Mouse (Mus musculus) forebrain, embryonic 11.5 days (tissue): ENCODE data around the gene Atp8b5. TPM values are rescaled to one million over a fixed set of nuclear protein-coding genes. Genes with fewer than 3 reads are reported as not detected.

Experiments used
- ATAC-seq: fragments of 200-750 bp; cut with Nextera tagmentation; replicated peaks from 2 replicates; pipeline ENCODE4 v1.8.0; 2017; ENCODE audit warnings: moderate TSS enrichment; ENCODE audit not compliant: low FRiP score
- DNase-seq: peaks from one replicate; pipeline ENCODE4 v3.0.0-alpha.2; 2017; ENCODE audit warnings: low spot score
- H3K27ac ChIP-seq: fragments of 300-500 bp; sonication (generic); 2 replicates; pipeline ENCODE4 v1.5.1; 2014; ENCODE audit warnings: low read depth, low read length
- H3K27me3 ChIP-seq: fragments of 300-500 bp; sonication (generic); 2 replicates; pipeline ENCODE4 v1.6.1; 2014; ENCODE audit warnings: mild to moderate bottlenecking, low read length, mixed read lengths; ENCODE audit not compliant: control insufficient read depth, insufficient read depth
- H3K36me3 ChIP-seq: fragments of 300-500 bp; sonication (generic); 2 replicates; pipeline ENCODE4 v1.6.1; 2014; ENCODE audit warnings: mild to moderate bottlenecking, low read length, moderate library complexity, mixed read lengths; ENCODE audit not compliant: control insufficient read depth, insufficient read depth
- H3K4me1 ChIP-seq: fragments of 300-500 bp; sonication (generic); replicated peaks from 2 replicates; pipeline ENCODE4 v1.6.1; 2014; ENCODE audit warnings: low read length, mixed read lengths; ENCODE audit not compliant: control insufficient read depth, insufficient read depth
- H3K4me2 ChIP-seq: fragments of 300-500 bp; sonication (generic); 2 replicates; pipeline ENCODE4 v1.6.1; 2014; ENCODE audit warnings: low read depth, mild to moderate bottlenecking, low read length, moderate library complexity, mixed read lengths; ENCODE audit not compliant: severe bottlenecking
- H3K4me3 ChIP-seq: fragments of 300-500 bp; sonication (generic); 2 replicates; pipeline ENCODE4 v1.5.1; 2014; ENCODE audit warnings: low read depth, low read length
- H3K9ac ChIP-seq: fragments of 300-500 bp; sonication (generic); 2 replicates; pipeline ENCODE4 v1.6.1; 2014; ENCODE audit warnings: low read length
- H3K9me3 ChIP-seq: fragments of 300-500 bp; sonication (generic); 2 replicates; pipeline ENCODE4 v1.6.1; 2016; ENCODE audit warnings: low read length, mixed read lengths; ENCODE audit not compliant: control insufficient read depth
- WGBS: fragments of 180-500 bp; shearing (Covaris S2); extraction: QIAGEN DNeasy Blood & Tissue Kit; methylation state at CpG from one replicate; pipeline ENCODE4 v1.1.7; 2014; 5-methylcytosine and 5-hydroxymethylcytosine counted together
- polyA plus RNA-seq: library from polyadenylated mRNA; unstranded; fragments of >200 nt; fragmentation: Nextera tagmentation; extraction: Ambion mirVana; gene quantifications from 2 replicates; pipeline ENCODE4 v1.2.1, GENCODE M21; 2014

Atp8b5 gene
- polyA plus RNA-seq, 1 experiment from 2014 or later, result 0.60 TPM

- Histone ChIP-seq H3K9ac (no peak overlapping the region), H3K9me3 (no peaks in the 10 kb centered on the region), H3K27ac (no peak overlapping the region), H3K4me1 (no peaks in the 10 kb centered on the region), H3K36me3 (no peaks in the 10 kb centered on the region), H3K4me2 (no peak overlapping the region), H3K27me3 (no peaks in the 10 kb centered on the region), H3K4me3 (no peak overlapping the region)
- ATAC-seq, result no peak
- no peak for DNase-seq
- 91% methylated on average over 11 of the region's 11 CpGs for WGBS
Observed at GRCm38 (mm10) chr4:43364914-43365560, 98.1 kb downstream of the Atp8b5 start.

GRCm38 (mm10) chr4:43367295-43367694 lies 100.3 kb downstream of the Atp8b5 start:
- DNase-seq (no peak), ATAC-seq (no peak)
- Histone ChIP-seq H3K27me3 (no peaks in the 10 kb centered on the region), H3K36me3 (no peaks in the 10 kb centered on the region), H3K4me2 (no peak overlapping the region), H3K9ac (no peak overlapping the region), H3K27ac (no peak overlapping the region), H3K4me1 (no peaks in the 10 kb centered on the region), H3K9me3 (no peaks in the 10 kb centered on the region), H3K4me3 (no peak overlapping the region)
- 89% methylated on average over 5 of the region's 5 CpGs for WGBS

- no peak overlapping the region for H3K4me3 ChIP-seq
- no peaks in the 10 kb centered on the region for H3K36me3 ChIP-seq
- ATAC-seq (no peak), DNase-seq (no peak)
- no peak overlapping the region for H3K27ac ChIP-seq
- no peaks in the 10 kb centered on the region for H3K27me3 ChIP-seq
- no peak overlapping the region for H3K4me2 ChIP-seq
- no peaks in the 10 kb centered on the region for H3K4me1 ChIP-seq
- 94% methylated on average over 9 of the region's 9 CpGs for WGBS
- H3K9ac ChIP-seq, result no peak overlapping the region
- H3K9me3 ChIP-seq, result no peaks in the 10 kb centered on the region
Observed at GRCm38 (mm10) chr4:43367787-43368186, 100.8 kb downstream of the Atp8b5 start.

- no peaks in the 10 kb centered on the region for H3K4me1 ChIP-seq
- H3K9me3 ChIP-seq, result no peaks in the 10 kb centered on the region
- H3K4me2 ChIP-seq, result no peak overlapping the region
- H3K4me3 ChIP-seq, result no peak overlapping the region
- H3K9ac ChIP-seq, result no peak overlapping the region
- no peaks in the 10 kb centered on the region for H3K36me3 ChIP-seq
- no peak for ATAC-seq
- no peak for DNase-seq
- WGBS, result 83% methylated on average over 11 of the region's 11 CpGs
- no peaks in the 10 kb centered on the region for H3K27me3 ChIP-seq
- H3K27ac ChIP-seq, result no peak overlapping the region
Observed at GRCm38 (mm10) chr4:43371406-43371805, 104.4 kb downstream of the Atp8b5 start.

DNA sequence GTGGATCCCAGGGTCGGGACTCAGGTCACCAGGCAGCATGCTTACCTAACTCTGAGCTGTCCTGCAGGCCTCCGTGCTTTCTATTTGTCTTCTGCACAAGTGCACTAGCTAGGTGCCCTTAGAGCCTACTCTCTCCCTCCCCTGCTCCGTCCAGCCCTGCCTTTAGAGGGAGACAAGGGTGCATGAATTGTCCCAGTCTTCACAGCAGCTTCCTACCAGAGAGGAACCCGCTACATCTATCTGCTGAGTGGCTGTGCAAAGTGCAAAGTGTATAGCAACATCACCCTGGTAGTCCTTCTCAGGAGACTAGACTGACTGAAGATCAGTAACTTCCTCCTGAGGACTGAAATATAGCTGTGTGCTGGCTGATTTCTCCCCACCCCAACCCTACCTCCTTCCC lies 105.2 kb downstream of the Atp8b5 start:
- Histone ChIP-seq H3K27me3 (no peaks in the 10 kb centered on the region), H3K9ac (no peak overlapping the region), H3K27ac (no peak overlapping the region), H3K4me3 (no peak overlapping the region), H3K4me1 (no peaks in the 10 kb centered on the region), H3K4me2 (no peak overlapping the region), H3K9me3 (no peaks in the 10 kb centered on the region), H3K36me3 (no peaks in the 10 kb centered on the region)
- DNase-seq (no peak), ATAC-seq (no peak)
- 75% methylated on average over 4 of the region's 4 CpGs for WGBS

DNA sequence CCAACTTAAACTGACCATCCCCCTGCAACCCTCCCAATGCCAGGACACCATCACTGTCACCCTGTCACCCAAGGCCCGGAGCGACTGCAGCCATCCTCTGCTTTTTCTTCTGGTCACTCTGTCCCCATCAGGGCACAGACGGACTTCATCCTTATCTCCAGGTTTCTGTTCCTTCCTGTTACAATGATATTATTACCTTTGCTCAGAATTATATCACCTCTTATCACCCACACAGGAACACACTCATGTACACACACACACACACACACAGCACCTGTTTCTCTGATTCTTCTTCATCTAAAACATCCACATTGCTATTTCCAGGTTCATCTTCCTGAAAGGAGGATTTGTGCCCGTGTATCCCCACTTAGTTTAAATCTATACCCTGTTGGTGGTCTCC lies 107.3 kb downstream of the Atp8b5 start:
- no peaks in the 10 kb centered on the region for H3K27me3 ChIP-seq
- H3K4me3 ChIP-seq, result no peak overlapping the region
- no peaks in the 10 kb centered on the region for H3K4me1 ChIP-seq
- DNase-seq (no peak), ATAC-seq (no peak)
- no peak overlapping the region for H3K9ac ChIP-seq
- H3K27ac ChIP-seq, result no peak overlapping the region
- H3K36me3 ChIP-seq, result no peaks in the 10 kb centered on the region
- no peaks in the 10 kb centered on the region for H3K9me3 ChIP-seq
- 86% methylated on average over 4 of the region's 4 CpGs for WGBS
- H3K4me2 ChIP-seq, result no peak overlapping the region

- Histone ChIP-seq H3K27ac (no peak overlapping the region), H3K4me3 (no peak overlapping the region), H3K4me2 (no peak overlapping the region), H3K4me1 (peaks cover 7% of the 10 kb centered on the region), H3K9me3 (no peaks in the 10 kb centered on the region), H3K9ac (no peak overlapping the region), H3K27me3 (no peaks in the 10 kb centered on the region; the same call in 1 of the 2 replicates), H3K36me3 (no peaks in the 10 kb centered on the region)
- DNase-seq, result no peak
- 95% methylated on average over 6 of the region's 6 CpGs for WGBS
- ATAC-seq, result no peak
Observed at GRCm38 (mm10) chr4:43379601-43380000, 112.6 kb downstream of the Atp8b5 start.

DNA sequence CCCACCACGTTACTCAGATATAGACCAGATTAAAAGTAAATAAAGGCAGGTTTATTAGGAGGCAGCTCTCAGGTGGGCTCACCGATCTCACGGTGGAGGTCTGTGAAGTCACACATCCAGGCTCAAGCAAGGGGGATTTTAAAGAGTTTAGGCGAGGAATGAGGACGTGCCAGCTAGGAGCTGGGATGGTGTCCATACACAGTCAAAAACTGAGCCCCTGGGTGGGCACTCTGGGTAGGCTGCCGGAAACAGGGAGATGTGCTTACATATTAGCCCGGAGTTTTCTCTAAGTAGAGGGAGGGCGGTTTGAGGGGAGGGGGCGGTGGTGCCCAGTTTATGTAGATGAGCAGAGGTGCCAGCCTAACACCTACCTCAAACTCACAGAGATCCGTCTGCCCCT lies 114.0 kb downstream of the Atp8b5 start:
- no peak for DNase-seq
- no peak overlapping the region for H3K27ac ChIP-seq
- H3K27me3 ChIP-seq, result no peaks in the 10 kb centered on the region; the same call in 1 of the 2 replicates
- peak; percentile 16; the same call in 1 of the 2 replicates for ATAC-seq
- H3K4me3 ChIP-seq, result peak overlapping the region; percentile 61
- H3K9me3 ChIP-seq, result no peaks in the 10 kb centered on the region
- peaks cover 7% of the 10 kb centered on the region for H3K4me1 ChIP-seq
- no peaks in the 10 kb centered on the region for H3K36me3 ChIP-seq
- H3K4me2 ChIP-seq, result peak overlapping the region; percentile 84
- peak overlapping the region; percentile 79 for H3K9ac ChIP-seq
- WGBS, result 62% methylated on average over 10 of the region's 10 CpGs
